Mouse (Mus musculus): Measurements from ENCODE around the gene Pla2g4d. TPM values are rescaled to one million over a fixed set of nuclear protein-coding genes. Genes with fewer than 3 reads are reported as not detected.

Pla2g4d gene
- polyA plus RNA-seq, 1 experiment from 2014 or later: not detected

DNA sequence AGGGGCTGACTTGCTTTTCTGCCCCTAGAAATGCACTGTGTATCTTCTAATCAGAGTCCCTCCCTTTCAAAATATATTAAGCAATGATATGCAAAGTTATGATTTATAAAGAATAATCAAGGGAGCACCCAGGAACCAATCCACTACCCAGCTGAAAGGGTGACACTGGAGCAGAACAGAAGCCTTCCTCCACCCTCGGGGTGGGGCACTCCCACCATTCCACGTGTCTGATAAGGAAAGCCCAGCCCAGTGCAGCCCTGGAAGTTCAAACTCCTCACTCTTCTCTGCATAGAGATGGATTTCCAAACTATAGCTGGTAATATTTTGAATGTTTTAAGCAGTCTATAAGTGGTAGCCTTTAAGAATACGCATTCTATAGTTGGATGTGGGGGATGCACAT is 57.4 kb downstream of the Pla2g4d start:
- H3K4me1 ChIP-seq: no peaks in the 10 kb centered on the region
- H3K9ac ChIP-seq: no peak overlapping the region
- H3K27ac ChIP-seq: no peak overlapping the region
- WGBS: 62% methylated on average over 3 of the region's 3 CpGs
- no peaks in the 10 kb centered on the region for H3K36me3 ChIP-seq
- H3K4me3 ChIP-seq: no peak overlapping the region
- ATAC-seq (ENCODE audit: insufficient number of reproducible peaks, insufficient read depth, low FRiP score, low TSS enrichment, low read depth): no peak
- no peak overlapping the region for H3K4me2 ChIP-seq
- H3K27me3 ChIP-seq: no peaks in the 10 kb centered on the region
- no peaks in the 10 kb centered on the region for H3K9me3 ChIP-seq

Other genes starting within 250 kb of the Pla2g4d start
- 22.9 and 23.7 TPM in 2 replicates for gene Ehd4, start 134.6 kb downstream of the Pla2g4d start, polyA plus RNA-seq (2015; fragmentation: Nextera tagmentation; extraction: Ambion mirVana)
- gene Pla2g4e, start 43.9 kb downstream of the Pla2g4d start, polyA plus RNA-seq (2015; fragmentation: Nextera tagmentation; extraction: Ambion mirVana): 0.07 TPM in 2 replicates
- 0.18 and 0.25 TPM in 2 replicates for gene Pla2g4f, start 25.0 kb upstream of the Pla2g4d start, polyA plus RNA-seq (2015; fragmentation: Nextera tagmentation; extraction: Ambion mirVana)
- 24.4 and 28.3 TPM in 2 replicates for gene Vps39, start 63.9 kb upstream of the Pla2g4d start, polyA plus RNA-seq (2015; fragmentation: Nextera tagmentation; extraction: Ambion mirVana)
- 8.0 and 8.6 TPM in 2 replicates for gene Ganc, start 114.7 kb upstream of the Pla2g4d start, polyA plus RNA-seq (2015; fragmentation: Nextera tagmentation; extraction: Ambion mirVana)
- 11.9 and 16.4 TPM in 2 replicates for gene Tmem87a, start 114.9 kb upstream of the Pla2g4d start, polyA plus RNA-seq (2015; fragmentation: Nextera tagmentation; extraction: Ambion mirVana)
- 0.37 and 0.87 TPM in 2 replicates for gene Capn3, start 166.8 kb upstream of the Pla2g4d start, polyA plus RNA-seq (2015; fragmentation: Nextera tagmentation; extraction: Ambion mirVana)

Measured in embryonic facial prominence, embryonic 13.5 days (tissue).